Mouse (Mus musculus): ENCODE measurements at regions not wholly inside any gene's neighbourhood (a gene's known extent, or its start where the extent isn't known, plus 50 kb on each side); places are given as distances from the start of the nearest gene placed in this dataset.
A peak's percentile ranks its signal among the peaks of the same experiment; 100 is the strongest.

DNA sequence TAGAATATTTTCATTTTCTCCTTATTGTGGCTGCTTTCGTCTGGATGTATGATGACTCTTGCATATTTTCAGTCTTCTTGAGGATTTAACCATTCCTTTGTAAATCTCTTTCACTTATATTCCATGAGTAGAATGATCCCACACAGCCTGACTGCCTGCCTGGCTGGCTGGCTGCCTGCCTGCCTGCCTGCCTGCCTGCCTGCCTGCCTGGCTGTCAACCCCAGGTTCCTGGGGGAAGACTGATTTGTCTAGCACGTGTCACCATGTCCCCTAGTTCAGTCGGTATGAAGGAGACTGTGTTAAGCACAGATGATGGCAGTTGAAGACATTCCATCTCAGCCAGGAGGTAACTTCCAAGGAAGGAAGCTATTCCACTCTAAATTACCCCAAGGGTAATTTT, 370.8 kb downstream of the Nkx6-1 start:
- no peak for DNase-seq

- DNase-seq: peak; percentile 5
Measured at GRCm38 (mm10) chr5:101288358-101288757, 376.4 kb downstream of the Nkx6-1 start.

DNA sequence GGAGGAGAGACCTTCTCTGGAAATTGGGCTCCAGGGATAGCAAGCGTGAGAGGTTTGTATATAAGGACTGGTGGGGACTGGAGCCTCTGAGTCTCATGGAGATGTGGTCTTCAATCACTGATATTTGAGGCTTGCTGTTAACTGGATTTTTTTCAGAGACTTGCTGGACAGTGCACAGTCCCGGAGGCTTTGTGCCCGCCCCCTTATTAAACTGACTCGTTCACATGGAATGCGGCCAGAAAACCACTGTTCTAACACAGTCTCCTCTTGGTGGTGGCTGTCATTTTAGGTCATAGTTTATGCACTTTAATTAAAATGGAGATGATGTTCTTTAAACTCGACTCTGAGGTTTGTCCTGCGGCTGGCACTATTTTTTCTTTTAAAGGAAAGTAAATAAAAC, 378.9 kb downstream of the Nkx6-1 start:
- DNase-seq: no peak

- no peak for DNase-seq
Measured at GRCm38 (mm10) chr5:101250474-101250873, 405.0 kb downstream of the Gpat3 start.

DNA sequence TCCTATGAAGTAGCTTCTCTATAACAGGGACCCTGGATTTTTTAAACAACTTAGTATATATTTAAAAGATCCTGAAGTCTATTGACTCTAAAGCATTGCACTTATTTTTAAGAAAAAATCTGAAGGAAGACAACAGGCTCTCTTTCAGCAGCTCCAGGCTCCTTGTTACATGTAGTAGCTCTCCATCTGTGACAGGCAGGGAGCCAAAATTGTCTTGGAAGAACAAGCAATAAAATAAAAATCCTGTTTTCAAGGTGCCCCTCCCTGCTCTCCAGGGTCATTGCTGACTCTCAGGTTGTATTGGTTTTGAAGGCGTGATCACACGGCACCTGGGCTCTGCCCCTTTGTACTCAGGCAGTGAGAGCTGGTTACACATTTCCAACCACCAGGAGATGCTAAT, 397.1 kb downstream of the Gpat3 start:
- DNase-seq: peak; percentile 64

DNA sequence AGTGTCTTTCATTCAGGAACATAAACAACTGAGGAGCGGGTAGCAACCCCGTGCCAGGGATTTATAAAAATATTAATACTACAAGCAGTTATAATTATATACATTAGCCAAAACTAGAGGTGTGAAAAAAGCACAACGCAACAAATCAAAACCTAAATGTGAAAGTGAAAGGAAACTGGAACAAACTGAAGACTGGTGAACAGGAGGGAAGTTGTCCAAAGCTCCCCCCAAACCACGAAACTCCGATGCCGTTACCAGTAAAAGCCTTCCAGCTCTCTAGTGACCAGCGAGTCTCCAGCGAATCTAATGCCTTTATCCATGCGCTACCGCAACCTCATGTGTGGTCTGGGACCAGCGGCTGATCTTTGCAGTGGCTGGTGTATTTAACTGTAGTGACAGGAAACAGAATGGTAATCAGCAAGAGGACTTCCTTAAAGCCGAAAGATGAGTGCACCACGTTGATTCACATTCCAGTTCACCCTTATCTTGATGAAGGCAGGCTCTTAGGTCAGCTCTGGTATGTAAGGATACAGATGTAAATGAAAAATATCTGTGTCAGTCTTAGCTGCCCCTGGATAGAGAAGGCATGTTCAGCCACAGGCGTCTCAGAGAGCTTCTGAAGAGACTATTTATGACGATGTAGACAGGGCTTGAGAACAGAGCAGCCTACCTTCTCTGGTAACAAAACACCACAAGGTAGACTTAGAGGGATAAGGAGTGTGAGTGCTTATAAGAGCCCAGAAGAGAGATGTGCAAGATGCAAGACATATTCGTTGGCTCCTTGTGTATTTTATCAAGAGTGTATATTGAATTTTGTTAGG, 394.0 kb downstream of the Gpat3 start:
- no peak for DNase-seq

DNA sequence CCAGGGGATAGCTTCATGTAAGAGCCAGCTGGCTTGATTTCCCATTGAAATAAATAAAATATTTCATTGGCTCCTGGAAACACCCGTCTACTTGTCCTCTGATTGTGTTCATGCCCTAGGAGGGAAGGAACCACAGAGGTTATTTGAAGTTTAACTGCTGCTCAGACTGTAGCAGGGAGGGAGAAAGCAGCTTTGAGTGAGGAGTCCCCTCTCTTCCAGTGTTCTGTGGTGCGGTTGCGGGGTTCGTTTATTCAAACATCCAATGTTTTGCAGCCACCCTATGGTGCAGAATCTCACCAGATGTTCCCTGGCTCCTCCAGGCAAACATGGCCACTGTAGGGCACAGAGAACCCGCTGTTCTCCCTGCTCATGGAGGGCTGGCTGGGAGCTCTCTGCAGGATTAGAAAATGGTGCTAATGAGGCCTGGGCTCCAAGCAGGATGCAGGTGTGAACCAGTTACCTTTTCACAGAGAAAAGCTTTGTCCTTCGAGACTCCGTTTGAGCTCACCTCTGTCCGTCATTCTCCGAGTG, 390.7 kb downstream of the Gpat3 start:
- DNase-seq: no peak

DNA sequence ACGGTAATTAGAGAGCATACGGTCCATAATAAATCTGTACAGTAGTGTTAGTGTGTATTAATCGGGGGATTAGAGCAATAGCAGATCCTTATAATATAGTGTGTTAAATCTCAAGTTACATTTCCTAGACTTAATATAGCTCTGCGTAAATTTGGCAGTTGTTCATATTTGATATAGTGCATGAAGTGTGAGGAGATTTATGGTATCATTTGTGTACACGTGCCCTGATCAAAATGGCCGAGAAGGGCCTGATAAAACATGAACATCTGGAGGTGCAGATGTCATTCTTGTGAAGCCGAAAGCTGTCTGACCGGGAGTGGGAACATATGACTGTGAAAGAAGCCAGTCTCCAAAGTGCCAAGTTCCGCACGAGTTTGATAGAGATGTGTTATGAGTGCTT, 376.9 kb downstream of the Gpat3 start:
- DNase-seq: no peak

GRCm38 (mm10) chr5:101218082-101218481, 372.6 kb downstream of the Gpat3 start:
- DNase-seq: no peak

DNA sequence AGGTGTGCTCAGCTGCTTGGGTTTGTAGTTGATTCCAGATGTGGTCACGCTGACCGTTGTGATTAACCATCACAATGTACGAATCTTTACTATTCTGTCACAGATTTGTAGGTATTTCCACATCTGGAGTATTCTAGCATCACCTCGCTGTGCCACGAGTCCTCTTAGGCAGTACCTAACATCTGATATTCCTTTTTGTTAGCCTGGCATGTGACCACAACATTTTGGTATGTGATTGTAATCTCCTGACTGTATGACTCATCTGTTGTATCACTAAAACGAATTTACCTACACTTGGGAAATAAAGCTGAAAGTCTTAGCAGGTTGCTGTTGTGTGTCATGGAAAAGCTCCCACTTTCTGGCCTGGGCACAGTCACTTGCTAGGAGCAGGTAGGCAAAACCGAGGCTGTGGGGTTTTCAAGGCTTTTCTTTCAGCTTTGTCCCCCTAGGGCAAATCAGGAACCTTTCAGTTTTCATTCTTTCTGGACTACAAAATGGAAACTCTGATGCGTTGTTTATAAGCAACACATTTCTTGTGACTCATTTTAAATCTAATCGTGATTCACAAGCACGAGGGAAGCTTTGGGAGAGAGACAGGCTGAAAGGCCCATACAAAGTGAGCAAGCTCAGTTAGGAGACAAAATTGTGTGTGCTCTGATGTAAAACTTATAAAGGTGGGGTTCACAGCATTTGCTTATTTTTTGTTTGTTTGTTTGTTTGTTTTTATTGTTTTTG, 371.5 kb downstream of the Gpat3 start:
- no peak for DNase-seq

DNA sequence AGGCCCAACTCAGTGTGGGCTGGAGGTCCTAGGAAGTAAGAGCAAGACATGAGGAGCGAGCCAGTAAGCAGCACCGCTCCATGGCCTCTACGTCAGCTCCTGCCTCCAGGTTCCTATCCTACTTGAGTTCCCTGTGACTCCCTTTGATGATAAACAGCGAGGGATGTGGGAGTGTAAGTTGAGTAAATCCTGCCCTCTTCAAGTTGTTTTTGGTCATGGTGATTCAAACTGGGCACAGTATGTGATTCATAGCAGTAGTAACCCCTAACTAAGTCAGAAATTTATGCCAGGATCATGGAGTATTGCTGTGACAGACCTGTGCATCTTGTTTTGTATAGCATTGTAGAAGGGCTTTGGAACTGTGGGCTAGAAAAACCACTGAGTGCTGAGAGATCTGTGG, 366.5 kb downstream of the Gpat3 start:
- DNase-seq: no peak

GRCm38 (mm10) chr5:101208150-101208549, 362.6 kb downstream of the Gpat3 start:
- no peak for DNase-seq

DNA sequence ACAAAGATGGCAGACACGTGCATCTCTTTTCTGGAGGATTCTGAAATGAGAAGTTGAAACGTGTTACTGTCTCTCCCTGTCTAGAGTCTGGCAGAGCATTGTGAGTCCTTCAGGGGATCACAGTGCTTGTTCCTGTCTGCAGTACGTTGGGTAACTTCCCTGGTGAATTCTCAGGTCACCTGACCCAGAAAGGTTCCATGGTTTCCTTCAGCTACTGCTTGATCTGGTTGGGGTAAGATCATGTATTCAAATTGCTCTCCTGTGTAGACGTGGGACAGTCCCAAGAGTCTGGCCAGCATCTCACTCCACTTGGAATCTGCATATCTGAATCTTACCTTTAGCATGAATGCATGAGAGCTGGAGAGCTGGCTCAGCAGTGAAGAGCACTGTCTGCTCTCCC, 350.0 kb downstream of the Gpat3 start:
- DNase-seq: no peak

DNA sequence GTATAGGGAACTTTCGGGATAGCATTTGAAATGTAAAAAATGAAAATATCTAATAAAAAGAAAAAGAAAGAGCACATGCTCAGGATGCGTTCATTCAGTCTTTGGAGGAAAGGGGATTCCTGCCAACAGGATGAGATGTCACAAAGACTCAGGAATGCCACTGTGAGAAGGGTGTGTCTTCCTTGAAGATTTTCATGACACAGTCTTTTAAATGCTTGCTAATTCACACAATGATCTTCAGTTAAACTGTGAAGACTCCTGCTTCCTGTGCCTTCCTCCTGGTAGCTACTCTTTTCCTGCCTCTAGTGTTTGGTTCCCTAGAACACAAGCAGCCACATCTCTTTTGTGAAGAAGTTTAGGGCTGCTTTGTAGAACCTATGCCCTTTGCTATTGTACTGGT, 345.5 kb downstream of the Gpat3 start:
- no peak for DNase-seq

- no peak for DNase-seq
Measured at GRCm38 (mm10) chr5:101173183-101173582, 327.7 kb downstream of the Gpat3 start.

DNA sequence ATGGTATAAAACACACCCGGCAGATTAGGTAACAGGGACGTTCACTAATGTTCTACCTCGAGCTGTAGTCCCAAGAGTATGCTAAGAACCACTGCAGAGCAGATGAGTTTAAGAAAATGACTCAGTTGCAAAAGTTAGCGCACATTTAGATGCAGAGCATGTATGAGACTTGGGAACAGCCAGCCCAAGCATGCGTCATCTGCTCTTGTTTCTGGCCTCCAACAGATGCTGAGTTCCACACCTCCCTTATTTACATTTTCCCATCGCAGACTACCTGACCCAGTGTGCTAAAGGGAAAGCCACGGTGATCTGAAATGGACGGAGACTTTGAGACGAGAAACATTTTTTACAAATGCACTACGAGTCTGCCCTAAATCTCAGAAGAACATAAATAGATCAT, 327.3 kb downstream of the Gpat3 start:
- DNase-seq: peak; percentile 3

GRCm38 (mm10) chr5:101169074-101169473, 323.6 kb downstream of the Gpat3 start:
- no peak for DNase-seq

DNA sequence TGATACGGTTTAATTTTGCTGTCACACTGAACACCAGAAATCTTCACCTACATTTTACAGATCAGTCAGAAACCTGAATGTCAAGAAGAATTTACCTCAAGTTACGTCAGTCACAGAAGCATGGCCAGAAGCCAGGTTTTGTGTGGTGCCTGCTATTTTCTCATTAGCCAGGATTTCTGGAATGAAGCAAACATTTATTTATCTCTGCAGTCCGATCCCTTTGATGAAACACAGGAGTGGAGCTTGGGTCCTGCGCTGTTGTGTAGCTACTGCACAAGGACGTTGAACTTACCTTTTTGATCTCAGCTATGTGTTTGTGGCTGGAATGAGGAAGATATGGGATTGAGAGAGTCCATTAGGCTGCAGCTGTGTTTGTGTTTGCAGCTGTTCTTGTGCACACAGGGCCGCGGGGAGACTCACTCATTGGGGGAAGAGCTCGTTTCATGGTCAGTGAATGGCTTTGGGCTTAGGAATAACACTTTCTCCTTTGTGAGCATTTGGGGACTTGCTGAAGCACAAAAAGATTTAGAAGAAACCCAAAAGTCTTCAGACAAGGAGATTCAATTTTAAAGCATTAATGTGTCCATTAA, 318.2 kb downstream of the Gpat3 start:
- no peak for DNase-seq

GRCm38 (mm10) chr5:101163112-101163511, 317.6 kb downstream of the Gpat3 start:
- DNase-seq: no peak

DNA sequence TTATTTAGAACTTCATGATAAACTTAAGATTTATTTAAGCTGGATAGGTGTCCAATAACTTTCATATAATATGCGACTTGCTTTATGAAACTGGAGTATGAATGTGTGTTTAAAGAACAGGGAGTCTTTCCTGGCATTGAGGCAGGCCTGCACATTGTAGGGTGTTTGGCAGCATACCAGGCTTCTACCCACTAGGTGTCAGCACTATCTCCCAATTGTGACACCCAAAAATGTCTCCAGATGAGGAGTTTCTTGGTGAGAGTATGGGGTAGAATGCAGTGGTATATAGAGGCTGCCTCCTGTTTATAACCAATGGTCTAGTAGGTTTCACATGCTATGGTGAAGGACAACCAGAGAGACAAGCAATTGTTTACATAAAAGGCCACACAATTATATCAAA, 311.9 kb downstream of the Gpat3 start:
- DNase-seq: no peak

DNA sequence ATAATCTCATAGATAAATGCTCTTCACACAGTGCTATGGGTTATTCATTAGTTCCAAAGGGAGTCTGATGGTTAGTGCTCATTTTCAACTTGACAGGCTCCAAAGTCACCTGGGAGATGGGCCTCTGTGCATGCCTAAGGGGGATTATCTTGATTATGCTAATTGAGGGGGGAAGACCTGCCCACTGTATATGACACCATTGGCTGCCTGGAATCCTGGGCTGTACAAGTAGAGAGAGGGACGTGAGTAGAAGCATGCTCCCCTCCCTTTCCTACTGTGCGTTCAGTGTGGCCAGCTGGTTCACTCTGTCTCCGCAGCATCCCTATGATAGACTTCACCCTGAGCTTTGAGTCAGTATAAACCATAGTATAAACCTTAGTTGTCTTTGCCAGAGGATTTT, 300.8 kb downstream of the Gpat3 start:
- no peak for DNase-seq

- no peak for DNase-seq
Measured at GRCm38 (mm10) chr5:101124941-101125453, 279.5 kb downstream of the Gpat3 start.

- no peak for DNase-seq
Measured at GRCm38 (mm10) chr5:101122914-101123313, 277.4 kb downstream of the Gpat3 start.
